Mouse (Mus musculus): ENCODE measurements around the gene Tmem178b. TPM values are rescaled to one million over a fixed set of nuclear protein-coding genes. Genes with fewer than 3 reads are reported as not detected.

The Tmem178b gene
- total and polyA plus RNA-seq, 2 experiments from 2014 or later = 31.3 to 159 TPM

DNA sequence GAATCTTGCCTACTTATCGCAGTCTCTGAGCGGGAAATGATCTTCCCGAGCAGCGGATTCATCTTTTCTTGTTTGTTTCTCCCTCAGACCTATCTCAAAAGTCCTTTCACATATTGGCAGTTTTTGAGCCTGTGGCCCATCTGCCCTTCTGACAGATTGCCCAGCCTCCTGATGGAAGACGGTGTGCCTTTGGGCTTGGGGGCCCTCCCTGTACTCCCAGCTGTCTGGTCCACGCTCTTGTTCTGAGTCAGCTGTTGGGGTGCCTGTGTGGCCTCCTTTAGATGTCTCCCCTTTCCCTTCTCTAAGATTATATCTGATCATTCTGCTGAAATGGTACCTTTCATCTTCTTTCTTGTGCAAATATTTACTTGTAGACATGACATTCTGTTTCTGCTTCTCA lies 195.4 kb downstream of the Tmem178b start:
- Histone ChIP-seq H3K9ac (replicated peaks; ENCODE audit: low read length, poor library complexity, severe bottlenecking) (no peak overlapping the region), H3K36me3 (ENCODE audit: insufficient read depth, low read length) (no peaks in the 10 kb centered on the region), H3K27me3 (ENCODE audit: insufficient read depth, low read length) (no peaks in the 10 kb centered on the region), H3K4me3 (ENCODE audit: low read depth, low read length) (no peak overlapping the region), H3K4me1 (ENCODE audit: insufficient read depth, low read length) (no peaks in the 10 kb centered on the region), H3K27ac (ENCODE audit: low read depth, low read length) (no peak overlapping the region), H3K4me2 (ENCODE audit: low read depth, low read length, poor library complexity, severe bottlenecking) (no peak overlapping the region), H3K9me3 (ENCODE audit: low read length) (no peaks in the 10 kb centered on the region)
- TF ChIP-seq CTCF (IDR thresholded peaks at IDR 0.05) = no peak
- ATAC-seq (ENCODE audit: low FRiP score) (no peak), DNase-seq (ENCODE audit: low spot score) (no peak)
- WGBS = 81% methylated on average over 6 of the region's 6 CpGs

DNA sequence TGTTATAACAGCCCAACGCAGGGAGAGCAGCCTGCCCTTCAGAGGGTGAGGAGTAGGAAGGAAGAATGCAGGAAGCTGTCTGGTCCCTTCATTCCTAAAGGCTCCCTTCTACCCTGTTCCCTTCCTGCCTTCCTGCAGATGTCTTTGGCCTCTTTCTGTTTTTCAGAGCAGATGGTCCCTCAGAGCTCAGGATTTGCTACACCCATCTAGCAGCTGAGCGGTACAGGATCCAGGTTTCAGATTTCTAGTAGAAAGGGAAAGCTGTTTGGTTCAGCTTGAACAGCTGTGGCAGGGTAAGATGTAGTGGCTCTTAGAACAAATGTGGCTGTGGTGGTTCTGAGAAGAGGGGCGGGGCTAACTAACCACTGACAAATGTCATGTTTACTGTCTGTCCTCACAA lies 197.9 kb downstream of the Tmem178b start:
- H3K27ac ChIP-seq (ENCODE audit: low read depth, low read length) = no peak overlapping the region

DNA sequence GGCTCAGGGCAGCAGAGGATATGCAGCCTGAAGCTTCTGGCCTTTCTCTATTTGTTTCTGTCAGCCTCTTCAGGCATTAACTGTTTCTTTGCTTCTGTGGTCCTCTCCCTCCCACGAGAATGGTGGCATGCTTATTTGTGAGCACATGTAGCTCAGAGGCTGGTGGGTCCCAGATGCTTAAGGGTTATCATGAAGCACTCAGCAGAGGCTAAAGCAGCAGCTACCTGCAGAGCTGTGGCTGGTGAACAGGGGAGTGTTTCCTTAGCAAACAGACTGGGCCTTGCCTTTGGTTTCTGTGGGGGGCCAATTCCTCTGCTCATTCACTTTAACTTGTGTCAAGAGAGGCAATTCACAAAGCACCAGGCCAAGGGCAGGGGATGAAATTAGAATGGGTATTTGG lies 203.0 kb downstream of the Tmem178b start:
- no peak overlapping the region for H3K27ac ChIP-seq (ENCODE audit: low read depth, low read length)

More for the DNA sequence above, 197.9 kb downstream of the Tmem178b start:
- Histone ChIP-seq H3K9ac (replicated peaks; ENCODE audit: low read length, poor library complexity, severe bottlenecking) (no peak overlapping the region), H3K4me3 (ENCODE audit: low read depth, low read length) (no peak overlapping the region), H3K36me3 (ENCODE audit: insufficient read depth, low read length) (no peaks in the 10 kb centered on the region), H3K9me3 (ENCODE audit: low read length) (no peaks in the 10 kb centered on the region), H3K4me1 (ENCODE audit: insufficient read depth, low read length) (no peaks in the 10 kb centered on the region), H3K27me3 (ENCODE audit: insufficient read depth, low read length) (no peaks in the 10 kb centered on the region), H3K4me2 (ENCODE audit: low read depth, low read length, poor library complexity, severe bottlenecking) (no peak overlapping the region)
- TF ChIP-seq CTCF (IDR thresholded peaks at IDR 0.05) = no peak
- 71% methylated on average over 3 of the region's 3 CpGs for WGBS
- DNase-seq (ENCODE audit: low spot score) (peak; percentile 33), ATAC-seq (ENCODE audit: low FRiP score) (no peak)

DNA sequence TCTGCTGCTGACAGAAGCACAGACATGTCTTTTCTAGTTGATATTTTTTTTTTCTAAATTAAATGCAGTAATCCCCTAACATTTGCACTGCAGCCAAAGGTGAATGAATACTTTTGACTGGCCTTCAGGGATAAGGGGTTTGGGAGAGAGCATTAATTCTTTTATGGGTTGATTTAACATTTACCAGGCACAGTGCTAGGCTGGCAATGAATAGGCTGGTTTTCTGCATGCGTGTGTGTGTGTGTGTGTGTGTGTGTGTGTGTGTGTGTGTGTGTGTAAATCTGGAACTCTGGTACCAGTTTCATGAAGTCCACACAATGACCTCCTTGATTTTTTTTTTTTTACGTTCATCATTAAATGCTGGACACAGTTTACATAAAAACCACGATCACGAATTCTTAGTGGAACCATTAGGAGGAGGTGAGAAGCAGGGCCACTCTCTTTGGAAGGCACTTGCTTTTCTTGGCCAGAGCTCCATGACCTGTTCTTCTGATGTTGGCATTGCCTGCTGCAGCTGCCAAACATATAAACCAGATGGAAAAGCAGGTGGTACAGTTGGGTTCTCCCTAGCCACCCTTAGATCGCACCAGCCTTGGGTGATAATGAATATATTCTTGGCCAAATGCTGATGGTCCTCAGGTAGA lies 203.7 kb downstream of the Tmem178b start:
- no peak for DNase-seq (ENCODE audit: low spot score)
- H3K4me1 ChIP-seq (ENCODE audit: insufficient read depth, low read length) = no peaks in the 10 kb centered on the region
- TF ChIP-seq CTCF (IDR thresholded peaks at IDR 0.05) = no peak
- no peak for ATAC-seq (ENCODE audit: low FRiP score)
- H3K4me2 ChIP-seq (ENCODE audit: low read depth, low read length, poor library complexity, severe bottlenecking) = no peak overlapping the region
- H3K4me3 ChIP-seq (ENCODE audit: low read depth, low read length) = no peak overlapping the region
- no peak overlapping the region for H3K9ac ChIP-seq (replicated peaks; ENCODE audit: low read length, poor library complexity, severe bottlenecking)
- H3K9me3 ChIP-seq (ENCODE audit: low read length) = no peaks in the 10 kb centered on the region
- no peak overlapping the region for H3K27ac ChIP-seq (ENCODE audit: low read depth, low read length)
- H3K27me3 ChIP-seq (ENCODE audit: insufficient read depth, low read length) = no peaks in the 10 kb centered on the region
- H3K36me3 ChIP-seq (ENCODE audit: insufficient read depth, low read length) = no peaks in the 10 kb centered on the region
- 75% methylated on average over 5 of the region's 5 CpGs for WGBS

More for the DNA sequence above, 203.0 kb downstream of the Tmem178b start:
- H3K36me3 ChIP-seq (ENCODE audit: insufficient read depth, low read length) = no peaks in the 10 kb centered on the region
- no peak for TF ChIP-seq CTCF (IDR thresholded peaks at IDR 0.05)
- H3K4me3 ChIP-seq (ENCODE audit: low read depth, low read length) = no peak overlapping the region
- H3K4me1 ChIP-seq (ENCODE audit: insufficient read depth, low read length) = no peaks in the 10 kb centered on the region
- WGBS = 38% methylated on average over 1 of the region's 1 CpGs
- ATAC-seq (ENCODE audit: low FRiP score) = no peak
- H3K9me3 ChIP-seq (ENCODE audit: low read length) = no peaks in the 10 kb centered on the region
- no peaks in the 10 kb centered on the region for H3K27me3 ChIP-seq (ENCODE audit: insufficient read depth, low read length)
- no peak overlapping the region for H3K4me2 ChIP-seq (ENCODE audit: low read depth, low read length, poor library complexity, severe bottlenecking)
- no peak for DNase-seq (ENCODE audit: low spot score)
- H3K9ac ChIP-seq (replicated peaks; ENCODE audit: low read length, poor library complexity, severe bottlenecking) = no peak overlapping the region

DNA sequence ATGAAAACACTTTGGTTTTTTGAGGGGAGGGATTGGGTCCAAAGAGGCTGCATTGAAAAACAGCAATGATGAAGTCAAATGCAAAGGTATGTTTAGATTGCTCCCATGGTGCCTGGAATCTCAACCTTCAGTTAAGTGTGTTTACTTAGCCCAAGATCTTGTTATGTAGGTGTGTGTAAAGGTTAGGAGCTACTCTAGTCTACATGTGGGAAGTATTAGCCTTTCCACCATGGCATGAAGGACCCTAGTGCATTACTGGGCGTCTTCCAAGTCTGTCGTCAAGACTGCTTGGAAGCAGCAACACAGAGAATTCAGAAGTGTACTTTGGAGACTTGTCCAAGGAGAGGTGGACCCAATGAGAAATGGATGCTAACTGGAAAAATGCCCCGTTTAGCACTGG lies 205.3 kb downstream of the Tmem178b start:
- Histone ChIP-seq H3K4me1 (ENCODE audit: insufficient read depth, low read length) (no peaks in the 10 kb centered on the region), H3K9ac (replicated peaks; ENCODE audit: low read length, poor library complexity, severe bottlenecking) (no peak overlapping the region), H3K27me3 (ENCODE audit: insufficient read depth, low read length) (no peaks in the 10 kb centered on the region), H3K36me3 (ENCODE audit: insufficient read depth, low read length) (no peaks in the 10 kb centered on the region), H3K4me2 (ENCODE audit: low read depth, low read length, poor library complexity, severe bottlenecking) (no peak overlapping the region), H3K27ac (ENCODE audit: low read depth, low read length) (no peak overlapping the region), H3K9me3 (ENCODE audit: low read length) (no peaks in the 10 kb centered on the region), H3K4me3 (ENCODE audit: low read depth, low read length) (no peak overlapping the region)
- no peak for DNase-seq (ENCODE audit: low spot score)
- 94% methylated on average over 3 of the region's 3 CpGs for WGBS
- no peak for ATAC-seq (ENCODE audit: low FRiP score)
- TF ChIP-seq CTCF (IDR thresholded peaks at IDR 0.05) = no peak

DNA sequence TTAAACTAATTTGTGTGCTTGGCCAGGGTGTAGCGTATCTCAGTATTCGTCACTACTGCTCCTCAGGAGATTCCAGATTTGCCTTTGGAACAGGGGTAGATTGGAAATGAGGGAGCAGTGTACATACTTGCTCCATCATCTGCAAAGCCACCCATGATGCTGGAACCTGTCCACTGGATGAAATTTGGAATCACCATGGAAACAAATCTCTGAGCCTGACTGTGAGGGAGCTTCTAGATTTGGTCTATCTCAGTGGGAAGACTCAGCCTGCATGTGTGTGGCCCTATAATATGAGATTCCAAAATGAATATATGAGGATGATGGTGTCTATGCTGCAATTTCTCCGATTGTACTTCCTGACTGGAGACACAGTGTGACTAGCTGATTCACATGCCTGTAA lies 210.7 kb downstream of the Tmem178b start:
- H3K36me3 ChIP-seq (ENCODE audit: insufficient read depth, low read length) = no peaks in the 10 kb centered on the region
- H3K9ac ChIP-seq (replicated peaks; ENCODE audit: low read length, poor library complexity, severe bottlenecking) = no peak overlapping the region
- no peak for ATAC-seq (ENCODE audit: low FRiP score)
- H3K27me3 ChIP-seq (ENCODE audit: insufficient read depth, low read length) = no peaks in the 10 kb centered on the region
- H3K4me3 ChIP-seq (ENCODE audit: low read depth, low read length) = no peak overlapping the region
- no peak for TF ChIP-seq CTCF (IDR thresholded peaks at IDR 0.05)
- H3K27ac ChIP-seq (ENCODE audit: low read depth, low read length) = no peak overlapping the region
- no peak for DNase-seq (ENCODE audit: low spot score)
- no peaks in the 10 kb centered on the region for H3K4me1 ChIP-seq (ENCODE audit: insufficient read depth, low read length)
- H3K4me2 ChIP-seq (ENCODE audit: low read depth, low read length, poor library complexity, severe bottlenecking) = no peak overlapping the region
- H3K9me3 ChIP-seq (ENCODE audit: low read length) = no peaks in the 10 kb centered on the region
- WGBS = 81% methylated on average over 3 of the region's 3 CpGs
